Comparison of ENCODE assay signal across 8 mouse cellular contexts in genomic region chr1:58504577-58505254, GRCm38 (mm10). TPM values are rescaled to one million over a fixed set of nuclear protein-coding genes. Genes with fewer than 3 reads are reported as not detected.
A peak's percentile ranks its signal among the peaks of the same experiment; 100 is the strongest.
DNase-seq lines count a peak whose midpoint lies in the region; ATAC-seq and TF ChIP-seq lines count a peak whose summit lies in the region.

Gene Orc2, minus strand, starts transcription at chr1:58505109.

- TF ChIP-seq CTCF in lung, postnatal 0 days (IDR thresholded peaks at IDR 0.05), result no peak

- H3K9ac ChIP-seq in lung, postnatal 0 days (replicated peaks; ENCODE audit: low read depth), result peak within 1 kb of the TSS; percentile 82

- peaks cover 35% of the 10 kb centered on the region for H3K9me3 ChIP-seq in hindbrain, embryonic 10.5 days
- H3K9me3 ChIP-seq in lung, postnatal 0 days (ENCODE audit: low read length), result peaks cover 13% of the 10 kb centered on the region

- ATAC-seq in frontal cortex, adult (ENCODE audit: low TSS enrichment), result peak; percentile 99
- peak; percentile 100 for ATAC-seq in lung, postnatal 0 days

- WGBS in hindbrain, embryonic 10.5 days, result under 1% methylated on average over 64 of the region's 64 CpGs
- 0% methylated on average over 48 of the region's 64 CpGs for WGBS in lung, postnatal 0 days

- no peaks in the 10 kb centered on the region for H3K27me3 ChIP-seq in hindbrain, embryonic 10.5 days (ENCODE audit: insufficient read depth, poor library complexity, severe bottlenecking)
- H3K27me3 ChIP-seq in lung, postnatal 0 days (replicated peaks; ENCODE audit: insufficient read depth, low read length), result no peaks in the 10 kb centered on the region

- H3K4me2 ChIP-seq in lung, postnatal 0 days (replicated peaks; ENCODE audit: low read depth, low read length), result peak within 1 kb of the TSS; percentile 92

- H3K36me3 ChIP-seq in hindbrain, embryonic 10.5 days, result peaks cover 42% of the 10 kb centered on the region
- peaks cover 2% of the 10 kb centered on the region; the same call in 1 of the 2 replicates for H3K36me3 ChIP-seq in lung, postnatal 0 days (ENCODE audit: insufficient read depth, low read length)

- H3K4me3 ChIP-seq in hindbrain, embryonic 10.5 days, result peak within 1 kb of the TSS; percentile 99
- peak within 1 kb of the TSS; percentile 90 for H3K4me3 ChIP-seq in lung, postnatal 0 days (ENCODE audit: low read depth, low read length)

- peak; percentile 37; the same call in 1 of the 2 replicates for TF ChIP-seq EP300 in lung, postnatal 0 days (IDR thresholded peaks at IDR 0.05)

- peak; percentile 95 for DNase-seq in MN1 (ENCODE audit: low spot score)
- peak; percentile 90 for DNase-seq in cerebellum, adult 9-10 months
- peak; percentile 93 for DNase-seq in hindbrain, embryonic 10.5 days (ENCODE audit: low spot score)
- DNase-seq in layer of hippocampus, adult 9-11 months, result peak; percentile 95
- peak; percentile 97 for DNase-seq in lung, postnatal 0 days (ENCODE audit: low spot score)
- DNase-seq in ovary, postnatal 14 days (ENCODE audit: low spot score), result peak; percentile 78
- DNase-seq in thymus, postnatal 14 days, result peak; percentile 91

- peaks cover 16% of the 10 kb centered on the region for H3K4me1 ChIP-seq in hindbrain, embryonic 10.5 days (replicated peaks)
- H3K4me1 ChIP-seq in lung, postnatal 0 days (ENCODE audit: insufficient read depth, low read depth, low read length), result no peaks in the 10 kb centered on the region; the same call in 1 of the 2 replicates

- peak within 1 kb of the TSS; percentile 95 for H3K27ac ChIP-seq in hindbrain, embryonic 10.5 days
- peak within 1 kb of the TSS; percentile 85 for H3K27ac ChIP-seq in lung, postnatal 0 days (ENCODE audit: low read length)

RNA-seq across cellular contexts. Expression of gene Orc2, which starts in this region (rescaled TPM):
- 35.8 and 46.4 TPM in 2 replicates for polyA plus RNA-seq in hindbrain, embryonic 10.5 days (2016; fragmentation: Nextera tagmentation; extraction: Ambion mirVana)
- polyA plus RNA-seq in lung, postnatal 0 days (2015; fragmentation: Nextera tagmentation; extraction: Ambion mirVana), result 11.4 and 12.4 TPM in 2 replicates

Comparison
In these comparisons a context has a peak if more than half of its experiments do, and no peak if none do; other contexts are left out.
1. Peak in every context shown above with its lines: DNase-seq, ATAC-seq, H3K4me3 ChIP-seq and H3K27ac ChIP-seq.